Mouse (Mus musculus) lung, embryonic 15.5 days (tissue): Measurements from ENCODE around the gene Galnt18. TPM values are rescaled to one million over a fixed set of nuclear protein-coding genes. Genes with fewer than 3 reads are reported as not detected.

ENCODE experiments used
- ATAC-seq: fragments of 200-750 bp; cut with Nextera tagmentation; 2 replicates; pipeline ENCODE4 v1.8.0; 2017; ENCODE audit warnings: moderate number of reproducible peaks, borderline replicate concordance; ENCODE audit not compliant: low FRiP score, low TSS enrichment; ENCODE audit errors: extremely low read depth
- H3K27ac ChIP-seq: fragments of 300-500 bp; sonication (generic); 2 replicates; pipeline ENCODE4 v1.5.1; 2015; ENCODE audit warnings: moderate library complexity, mild to moderate bottlenecking, inconsistent platforms
- H3K27me3 ChIP-seq: fragments of 300-500 bp; sonication (generic); 2 replicates; pipeline ENCODE4 v1.6.1; 2015; ENCODE audit warnings: inconsistent platforms
- H3K36me3 ChIP-seq: fragments of 300-500 bp; sonication (generic); 2 replicates; pipeline ENCODE4 v1.6.1; 2015; ENCODE audit warnings: inconsistent platforms
- H3K4me1 ChIP-seq: fragments of 300-500 bp; sonication (generic); 2 replicates; pipeline ENCODE4 v1.6.1; 2015; ENCODE audit warnings: inconsistent platforms
- H3K4me2 ChIP-seq: fragments of 300-500 bp; sonication (generic); 2 replicates; pipeline ENCODE4 v1.6.1; 2015; ENCODE audit warnings: inconsistent platforms, mild to moderate bottlenecking, moderate library complexity
- H3K4me3 ChIP-seq: fragments of 300-500 bp; sonication (generic); 2 replicates; pipeline ENCODE4 v1.5.1; 2015; ENCODE audit warnings: mild to moderate bottlenecking, inconsistent platforms
- H3K9ac ChIP-seq: fragments of 300-500 bp; sonication (generic); 2 replicates; pipeline ENCODE4 v1.6.1; 2015; ENCODE audit warnings: inconsistent platforms
- H3K9me3 ChIP-seq: fragments of 300-500 bp; sonication (generic); 2 replicates; pipeline ENCODE4 v1.6.1; 2016; ENCODE audit warnings: inconsistent platforms
- WGBS: fragments of 180-500 bp; shearing (Covaris S2); methylation state at CpG from one replicate; pipeline ENCODE4 v1.1.7; 2015; 5-methylcytosine and 5-hydroxymethylcytosine counted together
- polyA plus RNA-seq: library from polyadenylated mRNA; unstranded; fragments of >200 nt; fragmentation: Nextera tagmentation; extraction: Ambion mirVana; gene quantifications from 2 replicates; pipeline ENCODE4 v1.2.1, GENCODE M21; 2015

Galnt18 gene
- polyA plus RNA-seq, result 35.8 and 38.2 TPM in 2 replicates

DNA sequence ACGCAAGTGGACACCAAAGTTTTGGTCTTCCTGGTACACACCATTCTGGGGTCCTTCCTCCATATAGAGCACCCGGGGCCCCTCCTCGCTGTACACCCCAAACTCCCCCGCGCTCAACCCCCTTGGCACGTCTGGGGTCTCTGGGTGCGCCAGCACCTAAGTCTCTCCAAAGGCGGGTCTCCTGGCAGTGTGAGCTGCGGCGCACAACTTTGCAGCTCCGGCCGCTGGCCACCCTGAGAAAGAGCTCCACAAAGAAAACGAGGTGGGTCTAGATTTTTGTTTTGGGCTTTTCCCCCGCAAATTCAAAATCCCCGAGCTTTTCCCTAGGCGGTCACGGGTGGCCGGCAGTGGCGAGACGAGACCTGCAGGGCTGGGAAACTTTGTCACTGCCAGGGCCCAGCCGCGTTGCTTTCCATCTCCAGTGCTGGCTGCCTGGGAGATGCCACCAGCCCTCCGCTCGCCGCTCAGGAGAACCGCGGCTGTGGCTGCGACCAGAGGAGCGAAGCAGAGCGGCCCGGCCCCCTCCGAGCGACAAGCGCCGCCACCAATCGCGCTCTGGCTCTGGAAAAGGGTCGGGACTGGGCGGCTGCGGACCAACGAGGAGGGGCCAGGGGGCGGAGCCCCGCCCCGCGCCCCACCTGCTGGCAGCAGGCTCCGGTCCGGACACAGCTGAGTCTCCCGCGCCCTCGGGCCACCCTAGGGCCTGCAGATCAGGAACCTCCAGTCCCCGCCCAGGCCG, at the start of gene Galnt18:
Gene Galnt18 (minus strand): TSS at position 474 of the 739 bp plus-strand sequence.
- Histone ChIP-seq H3K9ac (peak within 1 kb of the TSS; percentile 50), H3K36me3 (no peaks in the 10 kb centered on the region), H3K4me1 (peaks cover 16% of the 10 kb centered on the region), H3K9me3 (no peaks in the 10 kb centered on the region), H3K4me3 (peak within 1 kb of the TSS; percentile 45), H3K4me2 (peak within 1 kb of the TSS; percentile 77), H3K27ac (peak within 1 kb of the TSS; percentile 62), H3K27me3 (no peaks in the 10 kb centered on the region)
- peak; percentile 97 for ATAC-seq
- 2% methylated on average over 47 of the region's 52 CpGs for WGBS

DNA sequence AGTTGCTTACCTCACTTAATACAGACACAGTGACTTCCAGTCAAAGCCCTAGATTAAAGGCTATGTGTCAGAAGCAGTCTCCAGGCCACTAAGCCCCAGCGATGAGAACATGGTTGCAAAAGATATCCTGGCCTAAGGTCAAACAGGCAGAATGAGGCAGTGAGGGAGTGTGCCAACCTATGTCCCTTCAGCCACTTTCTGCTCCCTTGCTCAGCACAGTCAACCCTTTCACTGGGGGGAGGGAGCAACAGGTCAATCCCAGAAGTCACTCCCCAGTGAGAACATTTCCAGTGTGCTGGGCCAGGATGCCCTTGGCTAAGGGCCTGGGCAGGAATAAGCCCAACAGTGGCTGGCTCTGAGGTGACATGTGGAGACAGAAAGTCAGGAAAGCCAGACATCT, 47.6 kb upstream of the Galnt18 start:
- ATAC-seq, result no peak
- 96% methylated on average over 1 of the region's 1 CpGs for WGBS
- H3K36me3 ChIP-seq, result no peaks in the 10 kb centered on the region
- no peaks in the 10 kb centered on the region for H3K9me3 ChIP-seq
- H3K4me2 ChIP-seq, result no peak overlapping the region
- no peak overlapping the region for H3K4me3 ChIP-seq
- H3K9ac ChIP-seq, result no peak overlapping the region
- H3K27me3 ChIP-seq, result no peaks in the 10 kb centered on the region
- no peak overlapping the region for H3K27ac ChIP-seq
- no peaks in the 10 kb centered on the region for H3K4me1 ChIP-seq

DNA sequence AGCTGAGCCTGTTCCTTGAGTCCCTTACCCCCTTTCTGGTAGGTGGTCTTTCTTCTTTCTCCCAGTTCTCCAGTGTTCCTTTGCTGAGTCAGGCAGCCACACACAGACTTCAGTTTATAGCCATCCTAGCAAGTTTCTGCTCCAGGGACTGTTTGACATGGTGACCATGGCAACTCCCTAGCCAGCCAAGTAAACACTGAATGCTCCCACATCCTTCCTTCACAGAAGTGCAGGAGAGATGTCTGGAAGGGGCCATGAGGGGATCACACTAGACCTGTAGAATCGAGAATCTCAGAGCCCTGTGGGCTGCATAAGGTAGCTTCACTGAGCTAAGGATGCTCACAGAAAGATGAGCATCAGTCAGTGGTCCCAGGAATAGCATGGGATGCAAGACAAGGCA, 33.3 kb upstream of the Galnt18 start:
- no peaks in the 10 kb centered on the region for H3K36me3 ChIP-seq
- 14% methylated on average over 1 of the region's 1 CpGs for WGBS
- H3K27ac ChIP-seq, result no peak overlapping the region
- no peaks in the 10 kb centered on the region for H3K27me3 ChIP-seq
- H3K9ac ChIP-seq, result no peak overlapping the region
- H3K9me3 ChIP-seq, result no peaks in the 10 kb centered on the region
- H3K4me3 ChIP-seq, result no peak overlapping the region
- ATAC-seq, result no peak
- peaks cover 14% of the 10 kb centered on the region for H3K4me1 ChIP-seq
- H3K4me2 ChIP-seq, result no peak overlapping the region

DNA sequence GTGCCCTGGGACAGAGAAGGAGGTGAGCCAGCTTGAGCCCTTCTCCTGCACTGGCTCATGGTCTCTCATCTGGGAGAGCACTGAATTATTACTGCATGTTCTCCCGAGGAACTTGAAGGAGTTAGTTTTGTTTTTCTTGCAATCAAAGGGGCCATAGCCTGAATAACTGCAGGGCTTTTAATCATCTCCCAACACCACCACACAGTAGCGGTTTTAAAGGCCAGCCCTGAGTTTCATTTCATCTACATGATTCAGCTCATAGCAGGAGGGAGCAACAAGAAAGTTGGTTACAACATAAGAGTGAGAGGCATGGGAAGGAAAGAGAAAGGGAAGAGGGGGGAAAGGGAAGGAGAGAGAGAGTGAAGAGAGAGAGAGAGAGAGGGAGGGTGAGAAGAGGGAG, 31.3 kb upstream of the Galnt18 start:
- H3K27ac ChIP-seq, result no peak overlapping the region
- no peaks in the 10 kb centered on the region for H3K27me3 ChIP-seq
- no peaks in the 10 kb centered on the region for H3K9me3 ChIP-seq
- H3K4me2 ChIP-seq, result no peak overlapping the region
- no peaks in the 10 kb centered on the region for H3K36me3 ChIP-seq
- no peak overlapping the region for H3K4me3 ChIP-seq
- no peak for ATAC-seq
- 41% methylated on average over 2 of the region's 2 CpGs for WGBS
- no peak overlapping the region for H3K9ac ChIP-seq
- peaks cover 14% of the 10 kb centered on the region for H3K4me1 ChIP-seq

DNA sequence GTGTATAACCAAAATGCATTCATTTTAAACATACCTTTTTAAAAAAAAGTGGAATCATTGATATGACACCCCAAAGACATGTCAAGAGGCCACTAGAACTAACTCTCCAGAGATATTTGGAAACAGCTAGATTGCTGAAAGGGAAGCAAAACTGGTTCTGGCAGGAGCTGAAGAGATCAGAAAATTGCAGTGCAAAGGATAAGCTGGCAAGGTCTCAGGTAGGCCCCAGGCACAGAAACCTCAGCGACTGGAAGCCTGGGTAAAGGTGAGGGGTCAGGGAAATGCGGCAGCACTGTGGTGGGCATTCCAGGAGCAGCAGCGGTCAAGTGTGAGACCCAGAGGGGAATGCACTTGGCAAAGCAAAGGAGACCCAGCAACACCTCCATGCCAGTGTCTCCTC, 30.0 kb upstream of the Galnt18 start:
- Histone ChIP-seq H3K4me2 (no peak overlapping the region), H3K4me1 (peaks cover 14% of the 10 kb centered on the region), H3K27ac (peak overlapping the region; percentile 26; the same call in 1 of the 2 replicates), H3K9ac (no peak overlapping the region), H3K9me3 (no peaks in the 10 kb centered on the region), H3K27me3 (no peaks in the 10 kb centered on the region), H3K36me3 (no peaks in the 10 kb centered on the region), H3K4me3 (no peak overlapping the region)
- 29% methylated on average over 3 of the region's 3 CpGs for WGBS
- no peak for ATAC-seq

DNA sequence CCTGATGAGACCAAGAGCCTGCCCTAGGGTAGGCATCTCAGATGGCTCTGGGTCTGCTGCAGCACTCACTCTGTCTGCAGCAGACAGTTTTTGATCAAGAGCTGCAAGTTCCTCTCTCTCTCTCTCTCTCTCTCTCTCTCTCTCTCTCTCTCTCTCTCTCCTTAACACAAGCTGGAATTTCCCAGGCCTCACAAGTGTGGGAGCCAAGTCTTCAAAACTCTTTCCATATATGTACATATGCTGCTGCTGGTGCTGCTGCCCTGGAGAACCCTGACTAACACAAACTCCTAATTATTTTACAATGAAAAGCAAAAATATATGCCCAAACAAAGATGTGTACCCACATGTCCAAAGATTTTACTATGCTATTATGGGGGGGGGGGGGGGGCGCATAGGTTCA, 26.3 kb upstream of the Galnt18 start:
- WGBS, result 79% methylated on average over 1 of the region's 1 CpGs
- H3K27me3 ChIP-seq, result no peaks in the 10 kb centered on the region
- ATAC-seq, result peak; percentile 55; the same call in 1 of the 2 replicates

DNA sequence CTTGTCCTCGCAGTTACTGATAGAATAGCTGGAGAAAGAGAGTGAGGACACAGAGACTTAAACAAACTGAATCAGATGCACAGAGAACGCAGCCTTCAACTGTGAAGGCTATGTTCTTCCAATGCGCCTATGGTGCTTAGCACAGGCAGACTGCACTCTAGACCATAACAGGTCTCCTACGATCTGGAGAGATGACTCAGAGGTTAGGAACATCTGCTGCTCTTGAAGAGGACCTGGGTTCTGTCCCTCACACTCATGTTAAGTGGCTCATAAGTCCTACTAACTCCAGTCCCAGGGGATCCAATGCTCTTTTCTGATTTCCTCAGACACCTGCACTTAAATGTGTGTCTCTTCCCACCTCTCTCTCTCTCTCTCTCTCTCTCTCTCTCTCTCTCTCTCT, 24.9 kb upstream of the Galnt18 start:
- WGBS, result 82% methylated on average over 4 of the region's 4 CpGs
- H3K27me3 ChIP-seq, result no peaks in the 10 kb centered on the region
- peaks cover 6% of the 10 kb centered on the region; the same call in 1 of the 2 replicates for H3K4me1 ChIP-seq
- H3K4me2 ChIP-seq, result no peak overlapping the region
- no peaks in the 10 kb centered on the region for H3K36me3 ChIP-seq
- H3K9ac ChIP-seq, result no peak overlapping the region
- no peak overlapping the region for H3K4me3 ChIP-seq
- no peak for ATAC-seq
- no peak overlapping the region for H3K27ac ChIP-seq
- no peaks in the 10 kb centered on the region for H3K9me3 ChIP-seq

More for the DNA sequence above, 26.3 kb upstream of the Galnt18 start:
- Histone ChIP-seq H3K9ac (no peak overlapping the region), H3K4me2 (no peak overlapping the region), H3K4me1 (peaks cover 10% of the 10 kb centered on the region; the same call in 1 of the 2 replicates), H3K9me3 (no peaks in the 10 kb centered on the region), H3K4me3 (no peak overlapping the region), H3K27ac (no peak overlapping the region), H3K36me3 (no peaks in the 10 kb centered on the region)

DNA sequence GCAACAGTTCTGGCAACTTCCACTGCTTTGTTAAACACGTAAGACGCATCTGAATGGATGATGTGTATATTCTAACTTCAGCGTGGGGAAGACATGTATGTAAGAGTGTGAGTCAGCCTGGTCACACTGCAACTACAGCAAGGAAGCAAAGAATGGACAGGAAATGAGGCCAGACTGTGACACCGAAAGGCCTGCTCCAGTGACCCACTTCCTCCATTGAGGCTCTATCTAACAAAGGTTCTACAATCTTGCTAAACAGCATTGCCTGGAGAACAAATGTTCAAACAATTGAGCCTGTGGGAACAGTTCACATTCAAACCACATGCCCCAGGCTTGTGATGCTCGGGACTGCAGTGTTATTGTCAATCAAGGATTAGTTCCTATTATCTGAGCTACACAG, 21.0 kb upstream of the Galnt18 start:
- H3K27me3 ChIP-seq, result no peaks in the 10 kb centered on the region
- no peak for ATAC-seq
- no peak overlapping the region for H3K9ac ChIP-seq
- no peaks in the 10 kb centered on the region for H3K36me3 ChIP-seq
- no peak overlapping the region for H3K4me3 ChIP-seq
- H3K4me1 ChIP-seq, result 0 out of 2 replicates have a peak, but pooled peaks cover 6% of the 10 kb centered on the region
- no peaks in the 10 kb centered on the region for H3K9me3 ChIP-seq
- H3K4me2 ChIP-seq, result no peak overlapping the region
- 65% methylated on average over 5 of the region's 5 CpGs for WGBS
- no peak overlapping the region for H3K27ac ChIP-seq

DNA sequence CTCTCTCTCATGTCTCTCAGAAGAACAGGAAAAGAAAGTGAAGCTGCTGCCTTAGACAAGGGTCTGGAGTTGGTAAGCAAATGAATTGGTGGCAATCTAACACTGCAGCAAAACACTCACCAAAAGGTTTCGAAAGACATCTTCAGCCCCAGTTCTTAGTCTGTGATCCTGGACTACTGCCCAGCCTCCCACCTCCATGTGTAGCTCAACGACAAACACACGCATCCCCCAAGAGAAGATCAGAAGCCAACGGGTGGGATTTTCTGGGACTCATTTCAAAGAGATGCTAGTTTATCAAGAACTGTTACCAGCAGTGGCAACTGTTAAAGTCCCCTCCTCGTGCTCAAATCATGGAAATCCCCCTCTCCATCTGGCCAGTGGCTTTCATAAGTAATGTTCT, 20.3 kb upstream of the Galnt18 start:
- Histone ChIP-seq H3K36me3 (no peaks in the 10 kb centered on the region), H3K4me1 (0 out of 2 replicates have a peak, but pooled peaks cover 10% of the 10 kb centered on the region), H3K27ac (no peak overlapping the region), H3K9me3 (no peaks in the 10 kb centered on the region), H3K27me3 (no peaks in the 10 kb centered on the region), H3K4me2 (no peak overlapping the region), H3K4me3 (no peak overlapping the region), H3K9ac (no peak overlapping the region)
- WGBS, result 44% methylated on average over 5 of the region's 5 CpGs
- no peak for ATAC-seq

DNA sequence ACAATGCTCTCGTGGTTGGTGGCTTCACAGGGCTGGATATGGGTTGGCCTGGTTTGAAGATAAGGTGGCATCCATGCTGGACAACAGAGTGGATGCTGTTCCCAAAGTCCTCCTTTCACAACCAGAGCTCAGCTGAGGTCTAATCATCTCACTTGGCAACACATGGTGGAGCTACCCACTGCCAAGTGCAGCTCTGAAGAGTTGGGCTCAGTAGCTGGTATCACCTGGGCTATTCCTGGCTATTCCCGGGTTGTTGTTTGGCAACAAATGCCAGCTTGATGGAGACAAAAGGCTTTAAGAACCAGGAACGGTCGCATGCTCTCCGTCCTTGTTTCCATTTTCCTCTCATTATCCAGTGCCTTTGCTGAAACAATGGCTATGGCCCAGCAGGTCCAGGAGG, 19.2 kb upstream of the Galnt18 start:
- 0 out of 2 replicates have a peak, but pooled peaks cover 10% of the 10 kb centered on the region for H3K4me1 ChIP-seq
- WGBS, result 75% methylated on average over 5 of the region's 5 CpGs
- H3K9ac ChIP-seq, result no peak overlapping the region
- H3K4me3 ChIP-seq, result no peak overlapping the region
- H3K4me2 ChIP-seq, result no peak overlapping the region
- no peak for ATAC-seq
- H3K9me3 ChIP-seq, result no peaks in the 10 kb centered on the region
- no peak overlapping the region for H3K27ac ChIP-seq
- H3K27me3 ChIP-seq, result no peaks in the 10 kb centered on the region
- no peaks in the 10 kb centered on the region for H3K36me3 ChIP-seq

DNA sequence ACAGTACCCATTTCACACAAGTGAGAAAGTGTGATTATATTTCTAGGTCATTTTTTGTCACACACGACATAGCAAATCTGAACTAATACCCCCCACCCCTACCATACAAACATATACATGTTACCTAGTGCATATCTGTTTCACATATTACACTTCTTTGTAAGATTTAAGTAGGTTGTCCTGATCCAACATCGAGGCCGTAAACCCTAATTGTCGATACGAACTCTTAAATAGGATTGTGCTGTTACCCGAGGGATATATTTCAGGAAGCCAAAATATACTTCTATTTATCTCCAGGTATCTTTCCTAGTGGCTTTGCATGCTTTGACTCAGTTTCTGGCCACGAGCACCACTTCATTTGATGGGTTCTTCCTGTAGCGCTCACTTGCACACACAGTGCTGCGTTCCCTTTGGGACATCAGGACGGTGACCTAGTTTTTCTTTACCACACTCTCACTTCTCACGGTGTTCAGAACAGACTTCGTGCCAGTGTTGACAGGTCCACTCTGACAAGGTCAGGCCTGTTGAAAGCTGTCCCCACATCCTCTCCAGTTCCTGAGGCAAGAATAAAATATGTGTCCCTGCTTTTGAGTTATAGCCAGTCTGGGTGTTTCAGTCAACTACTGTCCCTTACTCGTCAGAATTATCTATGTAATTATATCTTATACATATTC, 17.7 kb upstream of the Galnt18 start:
- H3K4me1 ChIP-seq, result 0 out of 2 replicates have a peak, but pooled peaks cover 10% of the 10 kb centered on the region
- no peak overlapping the region for H3K27ac ChIP-seq
- 75% methylated on average over 13 of the region's 13 CpGs for WGBS
- H3K4me2 ChIP-seq, result no peak overlapping the region
- no peaks in the 10 kb centered on the region for H3K36me3 ChIP-seq
- no peak for ATAC-seq
- H3K9me3 ChIP-seq, result no peaks in the 10 kb centered on the region
- H3K4me3 ChIP-seq, result no peak overlapping the region
- H3K9ac ChIP-seq, result no peak overlapping the region
- no peaks in the 10 kb centered on the region for H3K27me3 ChIP-seq

DNA sequence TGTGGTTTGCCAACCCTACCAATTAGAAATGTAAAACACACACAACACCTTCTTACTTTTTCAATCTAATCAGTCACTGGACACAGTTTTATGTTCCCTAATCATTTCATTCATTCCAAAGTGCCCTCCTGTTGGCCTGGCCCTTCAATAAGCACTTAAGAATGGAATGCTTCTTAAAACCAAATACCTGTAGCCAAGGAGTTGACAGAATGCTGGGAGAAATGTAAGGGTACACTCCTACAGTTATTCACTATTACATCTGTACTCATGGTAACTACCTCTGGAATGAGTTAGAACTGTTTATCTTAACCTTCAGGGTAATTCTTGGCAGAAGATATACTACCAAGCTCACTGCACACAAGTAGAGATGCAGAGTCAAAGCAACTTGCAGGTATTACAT, 15.3 kb upstream of the Galnt18 start:
- Histone ChIP-seq H3K9ac (no peak overlapping the region), H3K36me3 (no peaks in the 10 kb centered on the region), H3K4me1 (peaks cover 20% of the 10 kb centered on the region), H3K9me3 (no peaks in the 10 kb centered on the region), H3K4me3 (no peak overlapping the region), H3K4me2 (no peak overlapping the region), H3K27ac (peak overlapping the region; percentile 16), H3K27me3 (no peaks in the 10 kb centered on the region)
- ATAC-seq, result peak; percentile 47; the same call in 1 of the 2 replicates
